Mouse (Mus musculus): ENCODE data around the gene Ppp1r27.

- TF ChIP-seq ZNF384 (IDR thresholded peaks at IDR 0.05; ENCODE audit: low read depth, low read length) = no peak
- no peak for TF ChIP-seq ZC3H11A (IDR thresholded peaks at IDR 0.05; ENCODE audit: borderline replicate concordance, low read depth, low read length)
These were observed 46.6 kb upstream of the Ppp1r27 start for GRCm38 (mm10) chr11:120597240-120598235.
